Mouse (Mus musculus) CD4-positive, CD25-positive, alpha-beta regulatory T cell, adult 9 weeks (primary cell): ENCODE measurements around the gene Defb30. TPM values are rescaled to one million over a fixed set of nuclear protein-coding genes. Genes with fewer than 3 reads are reported as not detected.

Source experiments
- polyA plus RNA-seq: library from polyadenylated mRNA; unstranded; fragments of 100-300 nt; shearing (Covaris generic); gene quantifications from one replicate; pipeline ENCODE4 v1.2.1, GENCODE M21; 2017

Gene Defb30
- not detected for polyA plus RNA-seq

DNA sequence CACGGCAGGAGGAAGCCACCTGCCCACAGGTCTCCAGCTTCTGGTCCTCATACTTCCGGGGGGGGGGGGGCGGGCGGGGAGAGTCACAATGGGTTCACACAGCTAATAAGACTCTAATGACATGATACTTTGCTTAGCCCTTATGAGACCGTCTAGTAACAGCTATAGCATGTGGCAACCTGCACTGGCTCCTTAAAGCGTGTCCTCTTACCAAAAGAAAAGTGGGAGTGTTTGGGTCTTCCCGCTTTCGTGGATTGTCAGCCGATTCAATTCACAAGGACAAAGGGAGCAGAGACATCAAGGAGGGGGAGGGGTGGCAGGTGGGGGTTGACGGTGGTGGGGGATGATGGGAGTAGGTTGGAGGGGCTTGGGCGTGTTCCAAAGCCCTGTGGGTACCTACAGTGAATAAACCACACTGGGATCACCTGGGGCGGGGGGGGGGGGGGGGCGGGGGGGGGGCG is at the start of gene Defb30:
Defb30 (minus strand) TSS at position 51 of the 461 bp plus-strand sequence.

DNA sequence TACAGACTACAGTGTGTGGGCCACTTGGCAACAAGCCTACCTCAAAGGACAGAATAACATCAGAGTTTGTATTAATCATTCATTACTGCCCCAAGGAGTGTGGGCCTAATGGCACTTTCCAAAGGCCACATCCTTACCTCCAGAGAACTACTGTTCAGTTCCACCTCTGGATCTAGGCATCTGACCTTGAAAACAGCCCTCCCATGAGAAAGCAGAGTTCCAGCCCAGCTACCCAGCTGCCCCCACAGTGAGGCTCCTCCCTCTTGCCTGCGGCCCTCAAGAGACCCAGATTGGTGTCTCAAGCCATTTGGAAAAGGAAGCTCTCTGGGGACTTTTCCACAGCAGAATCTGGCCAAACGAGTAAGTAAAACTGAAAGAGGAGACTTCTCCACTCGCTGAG is 3.1 kb downstream of the Defb30 start, which contains the start of gene Defb42:
Defb42 (plus strand) TSS at position 301 of the 400 bp plus-strand sequence.

DNA sequence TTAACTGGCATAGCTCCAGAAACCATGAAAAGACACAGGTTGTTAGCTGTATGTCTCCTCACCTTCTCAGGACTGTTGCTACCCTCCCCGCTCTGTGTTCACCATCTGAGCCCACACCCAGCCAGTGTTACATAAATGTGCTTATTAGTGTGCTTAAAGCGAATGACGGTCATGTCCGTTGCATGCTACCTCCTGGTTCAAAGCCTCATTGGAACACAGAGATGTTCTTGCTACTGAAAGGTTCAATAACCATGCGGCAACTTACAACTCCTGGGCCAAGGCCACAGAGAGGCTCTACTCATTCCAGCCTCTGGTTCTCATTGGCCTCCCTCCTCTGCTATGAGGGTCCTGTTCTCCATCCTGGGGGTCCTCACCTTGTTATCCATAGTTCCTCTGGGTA is 38.3 kb downstream of the Defb30 start, which contains the start of gene Defb43:
Defb43 (plus strand) TSS at position 301 of the 400 bp plus-strand sequence.

DNA sequence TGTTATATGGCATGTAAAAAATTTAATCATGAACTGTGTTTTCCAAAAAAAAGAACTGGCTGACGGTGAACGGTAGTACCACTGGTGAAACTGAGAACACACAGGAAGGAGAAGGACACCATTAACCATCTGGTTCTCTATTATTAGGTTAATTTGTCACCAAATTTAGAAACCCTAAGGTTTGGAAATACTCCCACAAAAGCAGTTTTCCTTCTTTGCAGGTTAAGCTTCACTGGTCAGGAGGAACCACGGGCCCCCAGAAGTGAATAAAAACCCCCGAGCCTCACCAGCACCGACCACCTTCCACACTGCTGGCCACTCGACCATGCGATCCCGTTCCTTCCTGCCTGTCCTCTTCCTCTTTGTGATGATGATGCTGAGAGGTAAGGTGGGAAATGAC is 52.0 kb downstream of the Defb30 start, which contains the start of gene Defb47:
Defb47 (plus strand) TSS at position 301 of the 400 bp plus-strand sequence.

DNA sequence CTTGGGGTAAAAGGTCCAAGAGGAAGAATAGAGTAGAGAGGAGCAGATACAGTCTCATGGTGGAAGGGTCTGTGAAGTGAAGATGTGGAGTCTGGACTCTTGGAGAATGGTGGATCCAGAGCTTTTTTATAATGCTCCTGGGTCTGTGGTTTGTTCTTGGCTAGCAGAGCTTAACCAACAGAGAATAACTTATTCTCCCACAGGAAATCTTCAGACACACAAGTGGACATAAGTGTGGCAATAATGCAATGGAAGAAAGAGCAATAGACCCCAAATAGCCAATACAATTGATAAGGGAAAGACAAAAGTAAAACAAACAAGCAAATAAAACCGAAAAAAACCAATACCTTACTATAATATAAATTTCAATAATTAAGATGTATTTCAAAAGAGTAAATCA is 65.3 kb downstream of the Defb30 start, which contains the start of gene Defb48:
Defb48 (minus strand) TSS at position 101 of the 400 bp plus-strand sequence.

Other genes starting within 250 kb of the Defb30 start
- 6.9 TPM for gene Wdfy2, start 212.3 kb downstream of the Defb30 start, polyA plus RNA-seq
- gene Defb48, start 65.5 kb downstream of the Defb30 start, polyA plus RNA-seq = not detected
- gene Defb47, start 51.9 kb downstream of the Defb30 start, polyA plus RNA-seq = not detected
- not detected for gene Defb43, start 38.2 kb downstream of the Defb30 start, polyA plus RNA-seq
- gene Defb42, start 3.0 kb downstream of the Defb30 start, polyA plus RNA-seq = 0.21 TPM